Mouse (Mus musculus) heart, adult 2 months (tissue): ENCODE data around the gene Tubb3. TPM values are rescaled to one million over a fixed set of nuclear protein-coding genes. Genes with fewer than 3 reads are reported as not detected.
A peak's percentile ranks its signal among the peaks of the same experiment; 100 is the strongest.

Experiments used
- DNase-seq, 2 experiments: peaks; one replicate each; pipeline ENCODE4 v3.0.0; 2021
- H3K27ac ChIP-seq: fragments of 200-600 bp; 2 replicates; pipeline ENCODE4 v1.8.1; 2022
- H3K27me3 ChIP-seq: fragments of 200-500 bp; 2 replicates; pipeline ENCODE4 v1.6.1; 2012; ENCODE audit warnings: mild to moderate bottlenecking, low read length, inconsistent platforms, mixed read lengths; ENCODE audit not compliant: control insufficient read depth, insufficient read depth
- H3K36me3 ChIP-seq: fragments of 200-500 bp; 2 replicates; pipeline ENCODE4 v1.6.1; 2012; ENCODE audit warnings: low read length, inconsistent platforms; ENCODE audit not compliant: control insufficient read depth, insufficient read depth
- H3K4me1 ChIP-seq: fragments of 200-500 bp; 2 replicates; pipeline ENCODE4 v1.6.1; 2011; ENCODE audit warnings: low read length; ENCODE audit not compliant: control insufficient read depth, insufficient read depth
- H3K4me3 ChIP-seq: fragments of 200-600 bp; 2 replicates; pipeline ENCODE4 v1.8.1; 2022
- H3K79me2 ChIP-seq: fragments of 200-500 bp; replicated peaks from 2 replicates; pipeline ENCODE4 v1.6.1; 2012; ENCODE audit warnings: mild to moderate bottlenecking, inconsistent platforms, low read length, moderate library complexity, mixed read lengths; ENCODE audit not compliant: control insufficient read depth, insufficient read depth
- H3K9ac ChIP-seq: fragments of 200-500 bp; 2 replicates; pipeline ENCODE4 v1.6.1; 2012; ENCODE audit warnings: low read depth, mild to moderate bottlenecking, control low read depth, inconsistent platforms, low read length, mixed read lengths
- CTCF ChIP-seq: fragments of 200-600 bp; IDR thresholded peaks from 2 replicates; pipeline ENCODE4 v1.8.1; 2022; ENCODE audit warnings: antibody characterized with exemption, mild to moderate bottlenecking, moderate library complexity
- EP300 ChIP-seq: fragments of 200-500 bp; IDR thresholded peaks from 2 replicates; pipeline ENCODE4 v1.6.1; 2011; ENCODE audit warnings: low read depth, low read length, control low read depth; ENCODE audit not compliant: insufficient read depth
- POLR2A ChIP-seq: fragments of 200-500 bp; IDR thresholded peaks from 2 replicates; pipeline ENCODE4 v1.6.1; 2011; ENCODE audit warnings: mild to moderate bottlenecking, low read depth, low read length, control low read depth; ENCODE audit not compliant: insufficient read depth
- WGBS: fragments of 180-500 bp; shearing (Covaris S2); methylation state at CpG from one replicate; pipeline ENCODE4 v1.1.7; 2018; 5-methylcytosine and 5-hydroxymethylcytosine counted together
- intact Hi-C: fragments of 180-260 bp; cut with DNase I; formaldehyde crosslinking; loops from one replicate; pipeline ENCODE4 v1.15.1; 2025
- polyA plus RNA-seq: library from polyadenylated mRNA; depleted of rRNA; stranded (reverse); fragments of >200 nt; gene quantifications from 2 replicates; pipeline ENCODE4 v1.2.3, GENCODE M21; 2012
- total RNA-seq, 2 experiments: library from RNA; stranded (reverse); gene quantifications; 2 replicates each; pipeline ENCODE4 v1.2.3; 2021

Gene Tubb3
- total and polyA plus RNA-seq, 3 experiments, result 0.59 to 6.2 TPM; not detected in 1

GRCm38 (mm10) chr8:123408586-123409544 is 2.4 kb upstream of the Tubb3 start:
- WGBS, result 56% methylated on average over 9 of the region's 9 CpGs
- H3K4me3 ChIP-seq, result no peak overlapping the region
- no peaks in the 10 kb centered on the region; the same call in 1 of the 2 replicates for H3K4me1 ChIP-seq
- H3K9ac ChIP-seq, result no peak overlapping the region
- no peaks in the 10 kb centered on the region for H3K36me3 ChIP-seq
- DNase-seq, result no peak
- no peak overlapping the region for H3K27ac ChIP-seq
- intact Hi-C loops, result no loop called here
- H3K79me2 ChIP-seq, result no peaks in the 10 kb centered on the region
- TF ChIP-seq POLR2A (no peak), CTCF (no peak), EP300 (no peak)
- H3K27me3 ChIP-seq, result peaks cover 8% of the 10 kb centered on the region; the same call in 1 of the 2 replicates

- Histone ChIP-seq H3K27ac (no peak overlapping the region), H3K9ac (no peak overlapping the region), H3K4me3 (no peak overlapping the region), H3K79me2 (no peaks in the 10 kb centered on the region), H3K27me3 (peaks cover 8% of the 10 kb centered on the region; the same call in 1 of the 2 replicates), H3K4me1 (no peaks in the 10 kb centered on the region; the same call in 1 of the 2 replicates), H3K36me3 (no peaks in the 10 kb centered on the region)
- 53% methylated on average over 8 of the region's 8 CpGs for WGBS
- DNase-seq, result peak; percentile 57 to 62
- intact Hi-C loops, result no loop called here
- TF ChIP-seq EP300, result no peak
- TF ChIP-seq POLR2A, result no peak
- no peak for TF ChIP-seq CTCF
Measured at GRCm38 (mm10) chr8:123410049-123410587, 1.1 kb upstream of the Tubb3 start.

GRCm38 (mm10) chr8:123410788-123411187 is 436 bp upstream of the Tubb3 start:
- Histone ChIP-seq H3K4me1 (no peaks in the 10 kb centered on the region; the same call in 1 of the 2 replicates), H3K9ac (no peak overlapping the region), H3K27ac (no peak overlapping the region), H3K79me2 (no peaks in the 10 kb centered on the region), H3K36me3 (no peaks in the 10 kb centered on the region), H3K27me3 (peaks cover 8% of the 10 kb centered on the region; the same call in 1 of the 2 replicates), H3K4me3 (no peak overlapping the region)
- TF ChIP-seq CTCF (no peak), POLR2A (no peak), EP300 (no peak)
- intact Hi-C loops, result no loop called here
- DNase-seq, result no peak
- 14% methylated on average over 11 of the region's 11 CpGs for WGBS

GRCm38 (mm10) chr8:123411781-123412327 is 630 bp downstream of the Tubb3 start:
- H3K36me3 ChIP-seq, result no peaks in the 10 kb centered on the region
- no peak for DNase-seq
- H3K9ac ChIP-seq, result no peak overlapping the region
- H3K4me3 ChIP-seq, result no peak overlapping the region
- peaks cover 8% of the 10 kb centered on the region; the same call in 1 of the 2 replicates for H3K27me3 ChIP-seq
- intact Hi-C loops, result no loop called here
- H3K4me1 ChIP-seq, result no peaks in the 10 kb centered on the region; the same call in 1 of the 2 replicates
- 17% methylated on average over 16 of the region's 16 CpGs for WGBS
- H3K79me2 ChIP-seq, result no peaks in the 10 kb centered on the region
- TF ChIP-seq EP300 (no peak), POLR2A (no peak), CTCF (no peak)
- H3K27ac ChIP-seq, result no peak overlapping the region

GRCm38 (mm10) chr8:123412560-123413170 is 1.4 kb downstream of the Tubb3 start:
- DNase-seq, result no peak
- no peaks in the 10 kb centered on the region; the same call in 1 of the 2 replicates for H3K4me1 ChIP-seq
- no peaks in the 10 kb centered on the region for H3K36me3 ChIP-seq
- no peak overlapping the region for H3K4me3 ChIP-seq
- no peak overlapping the region for H3K9ac ChIP-seq
- intact Hi-C loops, result no loop called here
- H3K79me2 ChIP-seq, result no peaks in the 10 kb centered on the region
- H3K27me3 ChIP-seq, result peaks cover 8% of the 10 kb centered on the region; the same call in 1 of the 2 replicates
- WGBS, result 21% methylated on average over 12 of the region's 12 CpGs
- H3K27ac ChIP-seq, result no peak overlapping the region
- TF ChIP-seq CTCF, result no peak
- TF ChIP-seq POLR2A, result no peak
- no peak for TF ChIP-seq EP300
